Mouse (Mus musculus) retina, adult 2 months (tissue): ENCODE data around the gene Mnt.

Experiments used
- DNase-seq: peaks from one replicate; pipeline ENCODE4 v3.0.0-alpha.2; 2012; ENCODE audit warnings: low read depth, low spot score

Gene Mnt

GRCm38 (mm10) chr11:74845784-74846183 is 15.1 kb downstream of the Mnt start:
- no peak for DNase-seq

GRCm38 (mm10) chr11:74847919-74848521 is 17.3 kb downstream of the Mnt start:
- no peak for DNase-seq

GRCm38 (mm10) chr11:74850998-74851661 is 20.4 kb downstream of the Mnt start:
- no peak for DNase-seq

- DNase-seq = no peak
These were observed 27.0 kb downstream of the Mnt start for GRCm38 (mm10) chr11:74857756-74858155.

- DNase-seq = no peak
These were observed 31.4 kb downstream of the Mnt start for GRCm38 (mm10) chr11:74862129-74862528.

GRCm38 (mm10) chr11:74863471-74863870 is 32.8 kb downstream of the Mnt start:
- DNase-seq = no peak

- DNase-seq = no peak
These were observed 33.7 kb downstream of the Mnt start for GRCm38 (mm10) chr11:74864421-74864820.

- no peak for DNase-seq
These were observed 34.5 kb downstream of the Mnt start for GRCm38 (mm10) chr11:74865252-74865651.

- no peak for DNase-seq
These were observed 35.9 kb downstream of the Mnt start for GRCm38 (mm10) chr11:74866640-74867039.

- no peak for DNase-seq
These were observed 36.5 kb downstream of the Mnt start for GRCm38 (mm10) chr11:74867181-74867580.

GRCm38 (mm10) chr11:74868046-74868760 is 37.5 kb downstream of the Mnt start:
- no peak for DNase-seq

- no peak for DNase-seq
These were observed 38.9 kb downstream of the Mnt start for GRCm38 (mm10) chr11:74869603-74870002.

- no peak for DNase-seq
These were observed 39.8 kb downstream of the Mnt start for GRCm38 (mm10) chr11:74870544-74870943.

- DNase-seq = no peak
These were observed 40.4 kb downstream of the Mnt start for GRCm38 (mm10) chr11:74870991-74871622.

GRCm38 (mm10) chr11:74874630-74875029 is 43.9 kb downstream of the Mnt start:
- no peak for DNase-seq

GRCm38 (mm10) chr11:74876801-74877200 is 46.1 kb downstream of the Mnt start:
- no peak for DNase-seq

GRCm38 (mm10) chr11:74880999-74881398 is 50.3 kb downstream of the Mnt start:
- no peak for DNase-seq

GRCm38 (mm10) chr11:74881979-74882378 is 51.3 kb downstream of the Mnt start:
- no peak for DNase-seq

- DNase-seq = no peak
These were observed 52.4 kb downstream of the Mnt start for GRCm38 (mm10) chr11:74883098-74883497.

- DNase-seq = no peak
These were observed 63.9 kb downstream of the Mnt start for GRCm38 (mm10) chr11:74894619-74895018.
